Mouse (Mus musculus) ES-Bruce4 (cell line): Measurements from ENCODE around the gene Als2cl.

Source experiments
- CTCF ChIP-seq: IDR thresholded peaks from one replicate; pipeline ENCODE4 v1.8.1; 2011; ENCODE audit warnings: low read depth, low read length
- EP300 ChIP-seq: IDR thresholded peaks from 2 replicates; pipeline ENCODE4 v1.6.1; 2011; ENCODE audit warnings: low read depth, low read length; ENCODE audit not compliant: insufficient read depth
- POLR2A ChIP-seq: IDR thresholded peaks from one replicate; pipeline ENCODE4 v1.8.1; 2011; ENCODE audit warnings: low read length; ENCODE audit not compliant: insufficient read depth

DNA sequence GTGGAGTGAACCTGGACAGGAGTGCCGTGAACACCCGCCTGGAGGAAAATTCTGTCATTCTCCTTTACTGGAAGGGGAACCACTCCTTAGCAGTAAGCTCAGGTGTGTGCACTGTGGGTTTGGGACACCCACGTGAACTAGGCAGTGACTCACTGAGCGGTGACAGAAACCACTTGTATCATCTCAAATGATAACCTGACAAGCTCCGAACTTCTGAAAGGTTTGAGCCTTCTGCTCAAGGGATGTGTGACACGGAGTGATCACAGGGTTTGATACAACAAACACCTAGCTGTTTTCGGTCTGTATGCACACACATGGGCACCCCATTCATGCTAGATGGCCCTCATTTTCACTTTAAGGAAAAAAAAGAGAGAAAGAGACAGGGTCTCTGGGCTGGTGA, 37.1 kb downstream of the Als2cl start, which contains the start of gene Fam240a:
- TF ChIP-seq CTCF (no peak), POLR2A (no peak), EP300 (no peak)
